Mouse (Mus musculus) kidney, adult 2 months (tissue): ENCODE measurements around the gene Med25. TPM values are rescaled to one million over a fixed set of nuclear protein-coding genes. Genes with fewer than 3 reads are reported as not detected.
A peak's percentile ranks its signal among the peaks of the same experiment; 100 is the strongest.

ENCODE experiments used
- DNase-seq: peaks from one replicate; pipeline ENCODE4 v3.0.0; 2021
- H3K27ac ChIP-seq: fragments of 200-500 bp; 2 replicates; pipeline ENCODE4 v1.5.1; 2012; ENCODE audit warnings: low read depth, low read length, control low read depth, inconsistent platforms; ENCODE audit not compliant: insufficient read depth
- H3K27me3 ChIP-seq: fragments of 200-500 bp; replicated peaks from 2 replicates; pipeline ENCODE4 v1.6.1; 2012; ENCODE audit warnings: mild to moderate bottlenecking, moderate library complexity, low read length, inconsistent platforms; ENCODE audit not compliant: control insufficient read depth, insufficient read depth
- H3K36me3 ChIP-seq: fragments of 200-500 bp; 2 replicates; pipeline ENCODE4 v1.6.1; 2012; ENCODE audit warnings: mild to moderate bottlenecking, moderate library complexity, low read length, inconsistent platforms; ENCODE audit not compliant: control insufficient read depth, insufficient read depth
- H3K4me1 ChIP-seq: fragments of 200-500 bp; 2 replicates; pipeline ENCODE4 v1.6.1; 2011; ENCODE audit warnings: low read length; ENCODE audit not compliant: control insufficient read depth, insufficient read depth
- H3K4me3 ChIP-seq: fragments of 200-500 bp; 2 replicates; pipeline ENCODE4 v1.5.1; 2011; ENCODE audit warnings: mild to moderate bottlenecking, low read depth, low read length, control low read depth; ENCODE audit not compliant: insufficient read depth
- CTCF ChIP-seq: fragments of 200-500 bp; conservative IDR thresholded peaks from 2 replicates; pipeline ENCODE4 v1.5.1; 2011; ENCODE audit warnings: low read depth, mild to moderate bottlenecking, control low read depth, low read length, moderate library complexity, mixed read lengths; ENCODE audit not compliant: insufficient read depth, insufficient read length
- POLR2A ChIP-seq: fragments of 200-500 bp; IDR thresholded peaks from one replicate; pipeline ENCODE4 v1.6.1; 2011; ENCODE audit warnings: low read depth, low read length, control low read depth
- WGBS: fragments of 180-500 bp; shearing (Covaris S2); methylation state at CpG from one replicate; pipeline ENCODE4 v1.1.7; 2018; 5-methylcytosine and 5-hydroxymethylcytosine counted together
- polyA plus RNA-seq: library from polyadenylated mRNA; depleted of rRNA; stranded (reverse); fragments of >200 nt; gene quantifications from 2 replicates; pipeline ENCODE4 v1.2.3, GENCODE M21; 2012

Med25 gene
- polyA plus RNA-seq, 1 experiment, result 181 TPM

DNA sequence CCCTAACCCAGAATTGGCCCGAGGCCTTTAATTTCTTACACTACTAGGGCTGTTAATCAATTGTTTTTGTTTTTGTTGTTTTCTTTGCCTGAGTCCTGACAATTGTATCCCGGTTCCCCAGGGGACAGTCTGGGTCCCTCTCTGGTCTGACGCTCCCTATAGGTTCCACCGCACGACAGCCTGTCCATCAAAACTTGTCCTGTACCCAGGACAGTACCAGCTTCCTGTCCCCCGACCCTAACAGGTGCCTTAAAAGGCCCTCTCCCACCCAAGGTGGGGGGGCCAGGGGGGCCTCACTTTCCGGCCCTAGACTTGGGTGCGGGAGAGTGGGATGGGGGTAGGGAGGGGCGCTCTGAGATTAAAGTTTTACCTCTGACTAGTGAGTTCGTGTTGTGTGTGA lies 37.5 kb downstream of the Med25 start:
- no peak for TF ChIP-seq CTCF
- no peak for TF ChIP-seq POLR2A
- Histone ChIP-seq H3K4me3 (peak overlapping the region; percentile 84), H3K36me3 (no peaks in the 10 kb centered on the region), H3K27ac (peak overlapping the region; percentile 99), H3K4me1 (peaks cover 22% of the 10 kb centered on the region), H3K27me3 (no peaks in the 10 kb centered on the region)
- DNase-seq, result no peak
- 18% methylated on average over 10 of the region's 10 CpGs for WGBS

DNA sequence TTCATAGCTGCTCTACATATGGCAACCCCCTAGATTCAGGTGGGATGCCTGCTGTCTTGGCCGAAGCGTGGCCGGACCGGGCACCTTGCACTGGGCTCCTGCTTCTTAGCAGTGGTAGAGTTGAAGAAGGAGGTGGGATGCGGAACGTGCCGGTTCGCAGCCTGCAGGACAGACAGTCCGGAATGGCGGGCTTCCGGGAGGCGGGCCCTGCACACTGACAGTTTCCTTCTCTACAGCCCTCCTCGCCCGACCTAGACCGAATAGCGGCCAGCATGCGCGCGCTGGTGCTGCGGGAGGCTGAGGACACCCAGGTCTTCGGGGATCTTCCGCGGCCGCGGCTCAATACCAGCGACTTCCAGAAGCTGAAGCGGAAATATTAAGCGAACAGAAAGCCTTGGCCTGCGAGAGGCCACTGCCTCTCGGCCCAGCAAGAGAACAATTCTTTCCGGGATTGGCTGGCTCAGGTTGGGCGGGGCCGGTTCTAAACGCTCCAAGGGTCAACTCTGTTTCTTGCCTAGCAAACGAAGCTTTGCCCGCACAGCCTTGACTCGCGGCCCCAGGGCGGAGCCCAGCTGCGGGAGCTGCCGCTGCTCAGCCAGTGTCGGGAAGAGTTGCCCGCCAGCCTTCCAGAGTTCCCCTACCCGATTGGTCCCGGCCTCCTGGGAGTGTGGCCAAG lies 38.0 kb downstream of the Med25 start:
- H3K4me3 ChIP-seq, result peak overlapping the region; percentile 84
- TF ChIP-seq POLR2A (peak; percentile 27), CTCF (no peak)
- H3K27me3 ChIP-seq, result no peaks in the 10 kb centered on the region
- peak; percentile 97 for DNase-seq
- H3K4me1 ChIP-seq, result peaks cover 22% of the 10 kb centered on the region
- no peaks in the 10 kb centered on the region for H3K36me3 ChIP-seq
- peak overlapping the region; percentile 99 for H3K27ac ChIP-seq
- WGBS, result under 1% methylated on average over 45 of the region's 45 CpGs

- Histone ChIP-seq H3K4me1 (peaks cover 22% of the 10 kb centered on the region), H3K36me3 (no peaks in the 10 kb centered on the region), H3K27ac (peak overlapping the region; percentile 99), H3K27me3 (no peaks in the 10 kb centered on the region), H3K4me3 (peak overlapping the region; percentile 84)
- WGBS, result 10% methylated on average over 26 of the region's 26 CpGs
- DNase-seq, result no peak
- TF ChIP-seq POLR2A (no peak), CTCF (no peak)
Observed at GRCm38 (mm10) chr7:44853596-44854355, 38.7 kb downstream of the Med25 start.

GRCm38 (mm10) chr7:44853065-44853464 lies 39.4 kb downstream of the Med25 start:
- Histone ChIP-seq H3K36me3 (no peaks in the 10 kb centered on the region), H3K4me1 (peaks cover 24% of the 10 kb centered on the region), H3K4me3 (no peak overlapping the region), H3K27me3 (no peaks in the 10 kb centered on the region), H3K27ac (no peak overlapping the region)
- no peak for TF ChIP-seq CTCF
- no peak for TF ChIP-seq POLR2A
- whole genome bisulfite sequencing, result 99% methylated on average over 2 of the region's 2 CpGs
- DNase-seq, result no peak

DNA sequence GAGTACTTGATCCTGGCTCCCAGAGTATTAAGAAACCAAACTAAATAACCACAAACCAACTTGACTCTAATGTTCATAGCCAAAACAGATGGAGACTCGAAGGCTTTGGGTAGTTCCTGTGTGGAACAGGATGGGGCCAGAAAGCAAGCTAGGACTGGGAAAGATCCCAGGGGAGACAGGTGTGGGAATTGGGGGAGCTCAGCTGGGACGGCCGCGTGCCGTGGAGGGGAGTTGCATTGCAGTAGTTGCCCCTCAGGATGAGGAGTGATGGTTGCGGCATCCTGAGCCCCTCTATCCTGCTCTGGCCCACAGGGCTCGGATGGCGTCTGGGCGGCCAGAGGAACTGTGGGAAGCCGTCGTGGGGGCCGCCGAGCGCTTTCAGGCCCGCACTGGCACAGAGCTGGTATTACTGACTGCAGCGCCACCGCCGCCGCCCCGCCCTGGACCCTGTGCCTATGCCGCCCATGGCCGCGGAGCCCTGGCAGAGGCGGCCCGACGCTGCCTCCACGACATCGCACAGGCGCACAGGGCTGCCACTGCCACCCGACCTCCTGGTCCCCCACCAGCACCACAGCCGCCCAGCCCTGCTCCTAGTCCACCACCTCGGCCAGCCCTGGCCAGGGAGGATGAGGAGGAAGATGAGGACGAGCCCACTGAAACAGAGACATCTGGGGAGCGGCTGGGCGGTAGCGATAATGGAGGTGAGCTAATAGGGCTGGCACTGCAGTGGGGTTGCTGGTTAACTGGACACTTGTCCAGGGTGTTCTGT lies 40.1 kb downstream of the Med25 start:
- no peak for DNase-seq
- Histone ChIP-seq H3K4me3 (no peak overlapping the region), H3K36me3 (no peaks in the 10 kb centered on the region), H3K27ac (no peak overlapping the region), H3K4me1 (peaks cover 30% of the 10 kb centered on the region), H3K27me3 (no peaks in the 10 kb centered on the region)
- no peak for TF ChIP-seq POLR2A
- TF ChIP-seq CTCF, result no peak
- WGBS, result 87% methylated on average over 36 of the region's 36 CpGs

GRCm38 (mm10) chr7:44851625-44852234 lies 40.8 kb downstream of the Med25 start:
- 86% methylated on average over 12 of the region's 12 CpGs for WGBS
- TF ChIP-seq POLR2A (no peak), CTCF (no peak)
- Histone ChIP-seq H3K36me3 (no peaks in the 10 kb centered on the region), H3K27me3 (no peaks in the 10 kb centered on the region), H3K27ac (no peak overlapping the region), H3K4me3 (no peak overlapping the region), H3K4me1 (peaks cover 30% of the 10 kb centered on the region)
- DNase-seq, result no peak
